Mouse (Mus musculus): ENCODE measurements around the gene Fdxr. TPM values are rescaled to one million over a fixed set of nuclear protein-coding genes. Genes with fewer than 3 reads are reported as not detected.

The Fdxr gene
- polyA plus RNA-seq, 1 experiment from 2014 or later = 17.0 TPM

- peak overlapping the region; percentile 90 for H3K4me2 ChIP-seq (replicated peaks)
- H3K27ac ChIP-seq (replicated peaks) = no peak overlapping the region
- no peaks in the 10 kb centered on the region for H3K9me3 ChIP-seq (replicated peaks)
- H3K9ac ChIP-seq = no peak overlapping the region
- 0 out of 2 replicates have a peak, but pooled peaks cover 2% of the 10 kb centered on the region for H3K36me3 ChIP-seq
- ATAC-seq (ENCODE audit: insufficient number of reproducible peaks, low FRiP score, low TSS enrichment, low read depth) = no peak
- no peaks in the 10 kb centered on the region for H3K27me3 ChIP-seq
- H3K4me3 ChIP-seq (replicated peaks) = peak overlapping the region; percentile 73
- 49% methylated on average over 3 of the region's 3 CpGs for WGBS
- H3K4me1 ChIP-seq = peaks cover 26% of the 10 kb centered on the region
Measured at GRCm38 (mm10) chr11:115275954-115276353, 896 bp downstream of the Fdxr start.

- H3K27me3 ChIP-seq = no peaks in the 10 kb centered on the region
- H3K36me3 ChIP-seq = 0 out of 2 replicates have a peak, but pooled peaks cover 2% of the 10 kb centered on the region
- peaks cover 26% of the 10 kb centered on the region for H3K4me1 ChIP-seq
- no peak for ATAC-seq (ENCODE audit: insufficient number of reproducible peaks, low FRiP score, low TSS enrichment, low read depth)
- peak overlapping the region; percentile 73; the same call in 1 of the 2 replicates for H3K4me3 ChIP-seq (replicated peaks)
- H3K4me2 ChIP-seq (replicated peaks) = peak overlapping the region; percentile 90
- no peak overlapping the region for H3K27ac ChIP-seq (replicated peaks)
- 78% methylated on average over 6 of the region's 6 CpGs for WGBS
- H3K9me3 ChIP-seq (replicated peaks) = no peaks in the 10 kb centered on the region
- no peak overlapping the region for H3K9ac ChIP-seq
Measured at GRCm38 (mm10) chr11:115275509-115275908, 1.3 kb downstream of the Fdxr start.

GRCm38 (mm10) chr11:115274771-115275170 lies 2.1 kb downstream of the Fdxr start:
- H3K36me3 ChIP-seq = 0 out of 2 replicates have a peak, but pooled peaks cover 2% of the 10 kb centered on the region
- H3K4me1 ChIP-seq = peaks cover 30% of the 10 kb centered on the region
- no peaks in the 10 kb centered on the region for H3K9me3 ChIP-seq (replicated peaks)
- H3K4me3 ChIP-seq (replicated peaks) = no peak overlapping the region
- no peak overlapping the region for H3K9ac ChIP-seq
- WGBS = 85% methylated on average over 6 of the region's 6 CpGs
- H3K27ac ChIP-seq (replicated peaks) = no peak overlapping the region
- no peaks in the 10 kb centered on the region for H3K27me3 ChIP-seq
- no peak overlapping the region for H3K4me2 ChIP-seq (replicated peaks)
- no peak for ATAC-seq (ENCODE audit: insufficient number of reproducible peaks, low FRiP score, low TSS enrichment, low read depth)

- Histone ChIP-seq H3K36me3 (peaks cover 7% of the 10 kb centered on the region), H3K4me1 (peaks cover 30% of the 10 kb centered on the region), H3K27ac (replicated peaks) (no peak overlapping the region), H3K27me3 (0 out of 2 replicates have a peak, but pooled peaks cover 5% of the 10 kb centered on the region), H3K4me3 (replicated peaks) (no peak overlapping the region), H3K9me3 (replicated peaks) (no peaks in the 10 kb centered on the region), H3K9ac (no peak overlapping the region), H3K4me2 (replicated peaks) (no peak overlapping the region)
- WGBS = 81% methylated on average over 7 of the region's 7 CpGs
- no peak for ATAC-seq (ENCODE audit: insufficient number of reproducible peaks, low FRiP score, low TSS enrichment, low read depth)
Measured at GRCm38 (mm10) chr11:115274178-115274577, 2.7 kb downstream of the Fdxr start.

- Histone ChIP-seq H3K36me3 (peaks cover 11% of the 10 kb centered on the region), H3K9me3 (replicated peaks) (no peaks in the 10 kb centered on the region), H3K4me1 (peaks cover 30% of the 10 kb centered on the region), H3K27me3 (peaks cover 9% of the 10 kb centered on the region), H3K27ac (replicated peaks) (no peak overlapping the region), H3K9ac (no peak overlapping the region), H3K4me3 (replicated peaks) (no peak overlapping the region), H3K4me2 (replicated peaks) (no peak overlapping the region)
- ATAC-seq (ENCODE audit: insufficient number of reproducible peaks, low FRiP score, low TSS enrichment, low read depth) = no peak
- WGBS = 64% methylated on average over 7 of the region's 7 CpGs
Measured at GRCm38 (mm10) chr11:115273735-115274134, 3.1 kb downstream of the Fdxr start.

- H3K27me3 ChIP-seq = peaks cover 16% of the 10 kb centered on the region
- peaks cover 27% of the 10 kb centered on the region for H3K4me1 ChIP-seq
- H3K4me3 ChIP-seq (replicated peaks) = no peak overlapping the region
- no peaks in the 10 kb centered on the region for H3K9me3 ChIP-seq (replicated peaks)
- no peak for ATAC-seq (ENCODE audit: insufficient number of reproducible peaks, low FRiP score, low TSS enrichment, low read depth)
- H3K9ac ChIP-seq = no peak overlapping the region
- 74% methylated on average over 10 of the region's 10 CpGs for WGBS
- H3K4me2 ChIP-seq (replicated peaks) = no peak overlapping the region
- peaks cover 11% of the 10 kb centered on the region for H3K36me3 ChIP-seq
- H3K27ac ChIP-seq (replicated peaks) = no peak overlapping the region
Measured at GRCm38 (mm10) chr11:115272894-115273498, 3.9 kb downstream of the Fdxr start.

- peaks cover 11% of the 10 kb centered on the region for H3K36me3 ChIP-seq
- no peak overlapping the region for H3K27ac ChIP-seq (replicated peaks)
- no peaks in the 10 kb centered on the region for H3K9me3 ChIP-seq (replicated peaks)
- H3K4me2 ChIP-seq (replicated peaks) = no peak overlapping the region
- ATAC-seq (ENCODE audit: insufficient number of reproducible peaks, low FRiP score, low TSS enrichment, low read depth) = no peak
- H3K9ac ChIP-seq = no peak overlapping the region
- H3K4me3 ChIP-seq (replicated peaks) = no peak overlapping the region
- H3K4me1 ChIP-seq = peaks cover 30% of the 10 kb centered on the region
- WGBS = 72% methylated on average over 10 of the region's 10 CpGs
- H3K27me3 ChIP-seq = peaks cover 31% of the 10 kb centered on the region
Measured at GRCm38 (mm10) chr11:115271481-115271880, 5.4 kb downstream of the Fdxr start.

GRCm38 (mm10) chr11:115271052-115271451 lies 5.8 kb downstream of the Fdxr start:
- Histone ChIP-seq H3K4me1 (peaks cover 30% of the 10 kb centered on the region), H3K27me3 (peaks cover 35% of the 10 kb centered on the region), H3K36me3 (peaks cover 11% of the 10 kb centered on the region), H3K27ac (replicated peaks) (no peak overlapping the region), H3K9ac (no peak overlapping the region), H3K9me3 (replicated peaks) (no peaks in the 10 kb centered on the region), H3K4me2 (replicated peaks) (no peak overlapping the region), H3K4me3 (replicated peaks) (no peak overlapping the region)
- 80% methylated on average over 9 of the region's 9 CpGs for WGBS
- no peak for ATAC-seq (ENCODE audit: insufficient number of reproducible peaks, low FRiP score, low TSS enrichment, low read depth)

- H3K9ac ChIP-seq = no peak overlapping the region
- WGBS = 28% methylated on average over 19 of the region's 19 CpGs
- no peak overlapping the region for H3K4me2 ChIP-seq (replicated peaks)
- H3K4me1 ChIP-seq = peaks cover 28% of the 10 kb centered on the region
- no peak overlapping the region for H3K27ac ChIP-seq (replicated peaks)
- no peak overlapping the region for H3K4me3 ChIP-seq (replicated peaks)
- H3K36me3 ChIP-seq = peaks cover 11% of the 10 kb centered on the region
- peaks cover 43% of the 10 kb centered on the region for H3K27me3 ChIP-seq
- H3K9me3 ChIP-seq (replicated peaks) = no peaks in the 10 kb centered on the region
- ATAC-seq (ENCODE audit: insufficient number of reproducible peaks, low FRiP score, low TSS enrichment, low read depth) = no peak
Measured at GRCm38 (mm10) chr11:115270148-115270861, 6.5 kb downstream of the Fdxr start.

GRCm38 (mm10) chr11:115269330-115270066 lies 7.4 kb downstream of the Fdxr start:
- H3K27me3 ChIP-seq = peaks cover 51% of the 10 kb centered on the region
- no peak overlapping the region for H3K27ac ChIP-seq (replicated peaks)
- peaks cover 27% of the 10 kb centered on the region for H3K4me1 ChIP-seq
- no peak overlapping the region for H3K4me2 ChIP-seq (replicated peaks)
- peaks cover 11% of the 10 kb centered on the region for H3K36me3 ChIP-seq
- WGBS = 87% methylated on average over 27 of the region's 27 CpGs
- H3K9ac ChIP-seq = no peak overlapping the region
- no peak for ATAC-seq (ENCODE audit: insufficient number of reproducible peaks, low FRiP score, low TSS enrichment, low read depth)
- H3K4me3 ChIP-seq (replicated peaks) = no peak overlapping the region
- no peaks in the 10 kb centered on the region for H3K9me3 ChIP-seq (replicated peaks)

GRCm38 (mm10) chr11:115267958-115268357 lies 8.9 kb downstream of the Fdxr start:
- Histone ChIP-seq H3K36me3 (peaks cover 11% of the 10 kb centered on the region), H3K9ac (no peak overlapping the region), H3K9me3 (replicated peaks) (no peaks in the 10 kb centered on the region), H3K4me1 (peaks cover 27% of the 10 kb centered on the region), H3K4me3 (replicated peaks) (no peak overlapping the region), H3K27me3 (peaks cover 66% of the 10 kb centered on the region), H3K4me2 (replicated peaks) (no peak overlapping the region), H3K27ac (replicated peaks) (no peak overlapping the region)
- 78% methylated on average over 11 of the region's 11 CpGs for WGBS
- ATAC-seq (ENCODE audit: insufficient number of reproducible peaks, low FRiP score, low TSS enrichment, low read depth) = no peak

Data from embryonic facial prominence, embryonic 15.5 days (tissue).